Mouse (Mus musculus): ENCODE data around the gene Pgm2l1. TPM values are rescaled to one million over a fixed set of nuclear protein-coding genes. Genes with fewer than 3 reads are reported as not detected.
A peak's percentile ranks its signal among the peaks of the same experiment; 100 is the strongest.

Pgm2l1 gene
- total RNA-seq, 1 experiment = 6.7 TPM

DNA sequence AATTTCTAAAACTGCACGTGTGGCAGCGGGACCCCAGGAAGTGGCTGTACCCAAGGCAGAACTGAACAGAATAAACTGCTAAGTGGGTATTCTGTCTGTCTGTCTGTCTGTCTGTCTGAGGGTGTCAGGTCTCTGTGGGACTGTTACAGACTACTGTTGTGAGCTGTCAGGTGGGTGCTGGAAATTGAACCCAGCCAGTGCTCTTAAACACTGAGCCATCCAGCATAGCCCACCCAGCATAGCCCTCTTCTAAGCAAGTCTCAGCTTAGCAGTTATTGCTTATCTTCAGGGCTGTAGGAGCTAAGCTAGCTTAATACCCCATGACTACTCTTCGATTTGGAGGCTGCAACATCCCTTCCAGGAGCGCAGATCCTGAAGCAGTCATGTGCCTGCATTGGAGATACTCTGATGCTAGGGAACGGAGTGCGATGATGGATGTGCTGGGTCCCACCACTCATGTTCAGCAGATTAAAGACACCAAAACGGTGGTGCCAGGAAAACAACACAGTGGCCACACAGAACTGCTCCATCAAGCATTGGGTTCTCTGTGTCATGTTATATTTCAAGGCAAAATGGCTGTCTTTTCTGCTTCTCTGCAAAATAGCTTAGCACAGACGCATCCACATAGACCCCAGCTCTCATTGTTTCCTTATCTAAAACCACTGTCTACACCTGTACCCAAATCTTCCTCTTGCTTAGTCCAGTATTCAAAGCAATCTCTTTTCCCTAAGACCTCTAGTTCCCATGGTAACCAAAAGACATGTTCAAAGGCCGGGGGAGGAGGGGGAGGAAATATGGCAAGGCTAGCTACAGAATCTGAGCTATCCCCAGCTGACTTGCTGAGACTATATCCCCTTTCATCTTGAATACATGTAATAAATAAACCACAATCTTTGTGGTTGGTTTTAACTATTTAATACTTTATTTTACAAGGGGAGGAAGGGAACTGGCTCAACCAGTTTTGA lies 10.3 kb upstream of the Pgm2l1 start:
- H3K27ac ChIP-seq (ENCODE audit: insufficient read depth, low read depth, low read length, poor library complexity, severe bottlenecking) = no peak overlapping the region
- TF ChIP-seq ZNF384 (IDR thresholded peaks at IDR 0.05; ENCODE audit: low read depth, low read length) = no peak
- no peak for TF ChIP-seq ZC3H11A (IDR thresholded peaks at IDR 0.05; ENCODE audit: borderline replicate concordance, low read depth, low read length)
- TF ChIP-seq MAFK (IDR thresholded peaks at IDR 0.05; ENCODE audit: insufficient read depth, low read depth, low read length) = no peak
- TF ChIP-seq CHD2 (IDR thresholded peaks at IDR 0.05; ENCODE audit: low read depth, low read length) = no peak
- no peak for TF ChIP-seq HCFC1 (IDR thresholded peaks at IDR 0.05; ENCODE audit: borderline replicate concordance, insufficient read depth, low read length)
- H3K36me3 ChIP-seq (ENCODE audit: control insufficient read depth, insufficient read depth, low read length, poor library complexity, severe bottlenecking) = no peaks in the 10 kb centered on the region
- no peak for DNase-seq (ENCODE audit: low read depth, low spot score)
- H3K9ac ChIP-seq (ENCODE audit: insufficient read depth, low read depth, low read length, poor library complexity, severe bottlenecking) = no peak overlapping the region
- in situ Hi-C loops (cut with MboI; ENCODE audit: low sequenced_read_pairs in 2 of 2, unreplicated experiment in 2 of 2) = no loop called here
- H3K4me1 ChIP-seq (ENCODE audit: control insufficient read depth in 2 of 2, insufficient read depth in 2 of 2, low read length in 2 of 2, poor library complexity in 1 of 2) = no peaks in the 10 kb centered on the region
- no peaks in the 10 kb centered on the region for H3K9me3 ChIP-seq (ENCODE audit: control insufficient read depth, insufficient read depth, low read depth, low read length)
- no peak overlapping the region for H3K4me3 ChIP-seq (ENCODE audit: insufficient read depth in 1 of 2, low read depth in 1 of 2, low read length in 2 of 2, poor library complexity in 1 of 2, severe bottlenecking in 1 of 2)

DNA sequence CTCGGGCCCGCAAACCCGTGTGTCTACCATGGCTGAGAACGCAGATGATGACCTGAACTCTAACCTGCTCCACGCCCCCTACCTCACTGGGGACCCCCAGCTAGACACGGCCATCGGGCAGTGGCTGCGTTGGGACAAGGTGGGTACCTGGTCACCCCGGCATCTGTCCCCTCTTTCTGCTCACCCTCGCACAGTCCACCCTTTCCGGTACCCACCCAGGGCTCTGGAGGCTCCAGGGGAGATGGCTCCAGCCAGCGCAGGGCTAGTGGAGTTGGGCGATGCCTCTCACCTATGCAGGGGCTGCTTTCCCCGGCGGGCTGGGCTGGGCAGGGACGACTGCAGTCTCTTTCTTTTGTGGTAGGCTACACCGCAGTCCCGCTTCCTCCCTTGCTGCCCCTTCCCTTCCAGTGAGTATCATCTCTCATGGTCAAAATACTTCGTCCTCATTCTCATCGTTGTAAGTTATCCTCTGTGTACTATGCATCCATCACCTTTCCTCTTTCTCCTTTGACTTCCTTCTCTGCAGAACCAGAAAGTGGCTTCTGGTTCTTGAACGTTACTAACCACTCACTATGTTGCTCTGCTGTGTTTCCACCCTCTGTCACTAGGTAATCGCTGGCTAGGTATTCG lies 817 bp downstream of the Pgm2l1 start:
- no peak for TF ChIP-seq CHD2 (IDR thresholded peaks at IDR 0.05; ENCODE audit: low read depth, low read length)
- TF ChIP-seq ZC3H11A (IDR thresholded peaks at IDR 0.05; ENCODE audit: borderline replicate concordance, low read depth, low read length) = no peak
- TF ChIP-seq MAFK (IDR thresholded peaks at IDR 0.05; ENCODE audit: insufficient read depth, low read depth, low read length) = no peak
- no peak for TF ChIP-seq ZNF384 (IDR thresholded peaks at IDR 0.05; ENCODE audit: low read depth, low read length)
- TF ChIP-seq HCFC1 (IDR thresholded peaks at IDR 0.05; ENCODE audit: borderline replicate concordance, insufficient read depth, low read length) = no peak
- no peak for DNase-seq (ENCODE audit: low read depth, low spot score)
- H3K27ac ChIP-seq (ENCODE audit: insufficient read depth, low read depth, low read length, poor library complexity, severe bottlenecking) = peak overlapping the region; percentile 2
- in situ Hi-C loops (cut with MboI; ENCODE audit: low sequenced_read_pairs in 2 of 2, unreplicated experiment in 2 of 2) = no loop called here
- no peaks in the 10 kb centered on the region for H3K9me3 ChIP-seq (ENCODE audit: control insufficient read depth, insufficient read depth, low read depth, low read length)
- peak overlapping the region; percentile 78 for H3K9ac ChIP-seq (ENCODE audit: insufficient read depth, low read depth, low read length, poor library complexity, severe bottlenecking)
- no peaks in the 10 kb centered on the region; a peak in 1 of 4 replicates for H3K4me1 ChIP-seq (ENCODE audit: control insufficient read depth in 2 of 2, insufficient read depth in 2 of 2, low read length in 2 of 2, poor library complexity in 1 of 2)
- no peaks in the 10 kb centered on the region for H3K36me3 ChIP-seq (ENCODE audit: control insufficient read depth, insufficient read depth, low read length, poor library complexity, severe bottlenecking)
- H3K4me3 ChIP-seq (ENCODE audit: insufficient read depth in 1 of 2, low read depth in 1 of 2, low read length in 2 of 2, poor library complexity in 1 of 2, severe bottlenecking in 1 of 2) = peak overlapping the region; percentile 74 to 82

DNA sequence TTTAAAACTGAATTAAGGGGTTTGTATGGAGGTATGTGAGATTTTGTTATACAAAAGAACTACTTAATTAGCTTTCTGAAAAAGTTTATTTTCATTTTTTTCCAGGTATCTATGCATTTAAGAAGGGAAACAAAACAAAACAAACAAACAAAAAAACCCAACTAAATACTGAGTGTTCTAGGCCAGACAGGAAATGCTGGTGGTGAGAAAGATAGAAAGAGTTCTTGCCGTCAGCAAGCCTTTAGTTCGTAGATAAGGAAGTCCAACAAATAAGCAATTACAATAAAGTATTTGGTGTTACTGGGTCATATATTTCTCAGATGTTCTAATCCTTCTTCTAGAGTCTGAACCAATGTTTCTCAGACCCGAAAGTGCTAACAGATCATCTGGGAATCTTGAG lies 1.8 kb downstream of the Pgm2l1 start:
- Histone ChIP-seq H3K27ac (ENCODE audit: insufficient read depth, low read depth, low read length, poor library complexity, severe bottlenecking) (no peak overlapping the region), H3K4me1 (ENCODE audit: control insufficient read depth in 2 of 2, insufficient read depth in 2 of 2, low read length in 2 of 2, poor library complexity in 1 of 2) (no peaks in the 10 kb centered on the region; a peak in 1 of 4 replicates), H3K9me3 (ENCODE audit: control insufficient read depth, insufficient read depth, low read depth, low read length) (no peaks in the 10 kb centered on the region), H3K36me3 (ENCODE audit: control insufficient read depth, insufficient read depth, low read length, poor library complexity, severe bottlenecking) (no peaks in the 10 kb centered on the region), H3K4me3 (ENCODE audit: insufficient read depth in 1 of 2, low read depth in 1 of 2, low read length in 2 of 2, poor library complexity in 1 of 2, severe bottlenecking in 1 of 2) (0 out of 4 replicates have a peak overlapping the region, but pooled peaks of 1 of the 2 experiments have one; percentile 0), H3K9ac (ENCODE audit: insufficient read depth, low read depth, low read length, poor library complexity, severe bottlenecking) (no peak overlapping the region)
- DNase-seq (ENCODE audit: low read depth, low spot score) = no peak
- TF ChIP-seq MAFK (IDR thresholded peaks at IDR 0.05; ENCODE audit: insufficient read depth, low read depth, low read length) (no peak), ZC3H11A (IDR thresholded peaks at IDR 0.05; ENCODE audit: borderline replicate concordance, low read depth, low read length) (no peak), CHD2 (IDR thresholded peaks at IDR 0.05; ENCODE audit: low read depth, low read length) (no peak), HCFC1 (IDR thresholded peaks at IDR 0.05; ENCODE audit: borderline replicate concordance, insufficient read depth, low read length) (no peak), ZNF384 (IDR thresholded peaks at IDR 0.05; ENCODE audit: low read depth, low read length) (no peak)
- in situ Hi-C loops (cut with MboI; ENCODE audit: low sequenced_read_pairs in 2 of 2, unreplicated experiment in 2 of 2) = no loop called here

DNA sequence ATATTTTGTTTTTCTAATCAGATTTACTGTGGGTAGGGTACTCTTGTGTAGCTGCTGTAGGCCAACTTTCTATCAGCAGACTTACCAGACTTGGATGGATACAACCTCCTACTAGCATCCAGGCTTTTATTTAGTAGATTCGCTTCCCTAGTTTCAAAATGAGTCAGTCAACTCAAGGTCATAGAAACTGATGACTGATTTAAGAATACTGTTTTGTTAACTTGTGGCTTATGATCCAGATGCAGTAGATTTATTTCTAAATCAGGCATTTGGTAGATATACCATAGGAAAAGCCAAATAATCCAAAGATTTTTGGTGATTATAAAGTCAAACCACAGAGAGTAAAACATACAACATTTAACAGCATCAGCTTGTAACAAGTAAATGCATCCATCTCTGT lies 3.5 kb downstream of the Pgm2l1 start:
- in situ Hi-C loops (cut with MboI; ENCODE audit: low sequenced_read_pairs in 2 of 2, unreplicated experiment in 2 of 2) = no loop called here

More for the DNA sequence above, 3.5 kb downstream of the Pgm2l1 start:
- no peak for DNase-seq (ENCODE audit: low read depth, low spot score)
- Histone ChIP-seq H3K4me1 (ENCODE audit: control insufficient read depth in 2 of 2, insufficient read depth in 2 of 2, low read length in 2 of 2, poor library complexity in 1 of 2) (no peaks in the 10 kb centered on the region; a peak in 1 of 4 replicates), H3K9ac (ENCODE audit: insufficient read depth, low read depth, low read length, poor library complexity, severe bottlenecking) (no peak overlapping the region), H3K27ac (ENCODE audit: insufficient read depth, low read depth, low read length, poor library complexity, severe bottlenecking) (no peak overlapping the region), H3K36me3 (ENCODE audit: control insufficient read depth, insufficient read depth, low read length, poor library complexity, severe bottlenecking) (no peaks in the 10 kb centered on the region), H3K9me3 (ENCODE audit: control insufficient read depth, insufficient read depth, low read depth, low read length) (no peaks in the 10 kb centered on the region), H3K4me3 (ENCODE audit: insufficient read depth in 1 of 2, low read depth in 1 of 2, low read length in 2 of 2, poor library complexity in 1 of 2, severe bottlenecking in 1 of 2) (no peak overlapping the region)
- TF ChIP-seq MAFK (IDR thresholded peaks at IDR 0.05; ENCODE audit: insufficient read depth, low read depth, low read length) (no peak), HCFC1 (IDR thresholded peaks at IDR 0.05; ENCODE audit: borderline replicate concordance, insufficient read depth, low read length) (no peak), ZC3H11A (IDR thresholded peaks at IDR 0.05; ENCODE audit: borderline replicate concordance, low read depth, low read length) (no peak), ZNF384 (IDR thresholded peaks at IDR 0.05; ENCODE audit: low read depth, low read length) (no peak), CHD2 (IDR thresholded peaks at IDR 0.05; ENCODE audit: low read depth, low read length) (no peak)
